Mouse (Mus musculus) 3134 (cell line): ENCODE data around the gene Patj.

Experiments
- DNase-seq: peaks from one replicate; pipeline ENCODE4 v3.0.0-alpha.2; 2011; ENCODE audit warnings: low spot score; ENCODE audit not compliant: insufficient read length; ENCODE audit errors: extremely low read depth

The Patj gene

GRCm38 (mm10) chr4:98444437-98445139 is 49.0 kb downstream of the Patj start:
- DNase-seq: no peak

GRCm38 (mm10) chr4:98449564-98450263 is 54.1 kb downstream of the Patj start:
- DNase-seq: no peak

- no peak for DNase-seq
Observed at GRCm38 (mm10) chr4:98450308-98450707, 54.7 kb downstream of the Patj start.

- no peak for DNase-seq
Observed at GRCm38 (mm10) chr4:98450829-98451228, 55.2 kb downstream of the Patj start.

GRCm38 (mm10) chr4:98451259-98451658 is 55.7 kb downstream of the Patj start:
- no peak for DNase-seq

GRCm38 (mm10) chr4:98452725-98453124 is 57.1 kb downstream of the Patj start:
- no peak for DNase-seq

- no peak for DNase-seq
Observed at GRCm38 (mm10) chr4:98453231-98453630, 57.6 kb downstream of the Patj start.

GRCm38 (mm10) chr4:98455352-98455751 is 59.8 kb downstream of the Patj start:
- DNase-seq: no peak

GRCm38 (mm10) chr4:98455910-98456309 is 60.3 kb downstream of the Patj start:
- no peak for DNase-seq

- DNase-seq: no peak
Observed at GRCm38 (mm10) chr4:98461804-98462341, 66.3 kb downstream of the Patj start.

GRCm38 (mm10) chr4:98465476-98465875 is 69.9 kb downstream of the Patj start:
- no peak for DNase-seq

- DNase-seq: no peak
Observed at GRCm38 (mm10) chr4:98465886-98466285, 70.3 kb downstream of the Patj start.

GRCm38 (mm10) chr4:98471376-98471775 is 75.8 kb downstream of the Patj start:
- DNase-seq: no peak

- DNase-seq: no peak
Observed at GRCm38 (mm10) chr4:98473491-98473890, 77.9 kb downstream of the Patj start.

- DNase-seq: no peak
Observed at GRCm38 (mm10) chr4:98478005-98478404, 82.4 kb downstream of the Patj start.

GRCm38 (mm10) chr4:98486475-98486874 is 90.9 kb downstream of the Patj start:
- DNase-seq: no peak

- DNase-seq: no peak
Observed at GRCm38 (mm10) chr4:98486901-98487300, 91.3 kb downstream of the Patj start.

- DNase-seq: no peak
Observed at GRCm38 (mm10) chr4:98489386-98489785, 93.8 kb downstream of the Patj start.

GRCm38 (mm10) chr4:98498341-98498740 is 102.8 kb downstream of the Patj start:
- DNase-seq: no peak

GRCm38 (mm10) chr4:98500182-98500581 is 104.6 kb downstream of the Patj start:
- DNase-seq: no peak

GRCm38 (mm10) chr4:98500875-98501274 is 105.3 kb downstream of the Patj start:
- no peak for DNase-seq

- DNase-seq: no peak
Observed at GRCm38 (mm10) chr4:98504743-98505142, 109.2 kb downstream of the Patj start.
